ENCODE assay signal across 8 mouse cellular contexts in genomic region chr13:43304018-43304431, GRCm38 (mm10). TPM values are rescaled to one million over a fixed set of nuclear protein-coding genes. Genes with fewer than 3 reads are reported as not detected.
DNase-seq lines count a peak whose midpoint lies in the region; ATAC-seq and TF ChIP-seq lines count a peak whose summit lies in the region.

TSS of gene Gfod1 (minus strand) at chr13:43304172.

- peak; percentile 54 for TF ChIP-seq CTCF in forebrain, postnatal 0 days (IDR thresholded peaks at IDR 0.05; ENCODE audit: low read depth)

- no peaks in the 10 kb centered on the region for H3K9me3 ChIP-seq in ES-E14 (ENCODE audit: control insufficient read depth, insufficient read depth, low read depth, low read length)
- no peaks in the 10 kb centered on the region for H3K9me3 ChIP-seq in forebrain, postnatal 0 days (ENCODE audit: low read length)
- no peaks in the 10 kb centered on the region for H3K9me3 ChIP-seq in lung, embryonic 15.5 days

- H3K4me3 ChIP-seq in ES-E14 (ENCODE audit: insufficient read depth in 1 of 2, low read depth in 1 of 2, low read length in 2 of 2, poor library complexity in 1 of 2, severe bottlenecking in 1 of 2): peak within 1 kb of the TSS; percentile 76
- peak within 1 kb of the TSS; percentile 79 for H3K4me3 ChIP-seq in forebrain, postnatal 0 days (ENCODE audit: low read depth, low read length)
- H3K4me3 ChIP-seq in lung, embryonic 15.5 days: peak within 1 kb of the TSS; percentile 74

- H3K4me2 ChIP-seq in forebrain, postnatal 0 days (ENCODE audit: low read depth): peak within 1 kb of the TSS; percentile 77
- H3K4me2 ChIP-seq in lung, embryonic 15.5 days: peak within 1 kb of the TSS; percentile 100

- ATAC-seq in forebrain, postnatal 0 days: peak; percentile 93
- ATAC-seq in lung, embryonic 15.5 days (ENCODE audit: borderline replicate concordance, extremely low read depth, low FRiP score, low TSS enrichment): peak; percentile 98

- H3K4me1 ChIP-seq in ES-E14 (ENCODE audit: control insufficient read depth in 2 of 2, insufficient read depth in 2 of 2, low read length in 2 of 2, poor library complexity in 1 of 2): peaks cover 11 to 23% of the 10 kb centered on the region in 2 experiments
- H3K4me1 ChIP-seq in forebrain, postnatal 0 days (ENCODE audit: insufficient read depth): peaks cover 26% of the 10 kb centered on the region
- H3K4me1 ChIP-seq in lung, embryonic 15.5 days: peaks cover 38% of the 10 kb centered on the region

- DNase-seq in ES-E14 (ENCODE audit: low read depth, low spot score): peak; percentile 86
- DNase-seq in cerebellum, adult 18-20 months: peak; percentile 98 to 99
- DNase-seq in forebrain, postnatal 0 days: peak; percentile 93
- DNase-seq in heart, postnatal 4 days: peak; percentile 98
- peak; percentile 93 to 95 for DNase-seq in layer of hippocampus, adult 8-10 months (ENCODE audit: low spot score in 2 of 2)
- DNase-seq in ovary, adult 18-20 months (ENCODE audit: low spot score): peak; percentile 97
- DNase-seq in thymus, postnatal 0 days (ENCODE audit: low spot score): peak; percentile 96

- in situ Hi-C loops in ES-E14 (cut with MboI; ENCODE audit: low sequenced_read_pairs in 2 of 2, unreplicated experiment in 2 of 2): no loop called here

- no peaks in the 10 kb centered on the region for H3K36me3 ChIP-seq in ES-E14 (ENCODE audit: control insufficient read depth, insufficient read depth, low read length, poor library complexity, severe bottlenecking)
- no peaks in the 10 kb centered on the region for H3K36me3 ChIP-seq in forebrain, postnatal 0 days (ENCODE audit: insufficient read depth)
- no peaks in the 10 kb centered on the region for H3K36me3 ChIP-seq in lung, embryonic 15.5 days

- H3K27ac ChIP-seq in ES-E14 (ENCODE audit: insufficient read depth, low read depth, low read length, poor library complexity, severe bottlenecking): no peak within 1 kb of the TSS
- peak within 1 kb of the TSS; percentile 82 for H3K27ac ChIP-seq in forebrain, postnatal 0 days (ENCODE audit: low read depth, low read length)
- peak within 1 kb of the TSS; percentile 85 for H3K27ac ChIP-seq in lung, embryonic 15.5 days

- under 1% methylated on average over 38 of the region's 53 CpGs for WGBS in forebrain, postnatal 0 days
- WGBS in lung, embryonic 15.5 days: under 1% methylated on average over 52 of the region's 53 CpGs

- H3K9ac ChIP-seq in ES-E14 (ENCODE audit: insufficient read depth, low read depth, low read length, poor library complexity, severe bottlenecking): peak within 1 kb of the TSS; percentile 72
- H3K9ac ChIP-seq in forebrain, postnatal 0 days: peak within 1 kb of the TSS; percentile 81
- peak within 1 kb of the TSS; percentile 76 for H3K9ac ChIP-seq in lung, embryonic 15.5 days

- H3K27me3 ChIP-seq in forebrain, postnatal 0 days (ENCODE audit: insufficient read depth, low read length): no peaks in the 10 kb centered on the region
- H3K27me3 ChIP-seq in lung, embryonic 15.5 days: peaks cover 15% of the 10 kb centered on the region

TF ChIP-seq in ES-E14, 5 proteins besides CTCF, POLR2A, EP300 and RAD21:
- TF ChIP-seq MAFK (IDR thresholded peaks at IDR 0.05; ENCODE audit: insufficient read depth, low read depth, low read length) (no peak), HCFC1 (IDR thresholded peaks at IDR 0.05; ENCODE audit: borderline replicate concordance, insufficient read depth, low read length) (no peak), ZNF384 (IDR thresholded peaks at IDR 0.05; ENCODE audit: low read depth, low read length) (no peak), ZC3H11A (IDR thresholded peaks at IDR 0.05; ENCODE audit: borderline replicate concordance, low read depth, low read length) (no peak), CHD2 (IDR thresholded peaks at IDR 0.05; ENCODE audit: low read depth, low read length) (no peak)

RNA-seq across cellular contexts. Expression of gene Gfod1, which starts in this region (rescaled TPM):
- 4.8 and 6.3 TPM in 2 replicates for total RNA-seq in ES-E14 (2012; rRNA removed)
- total RNA-seq in forebrain, postnatal 0 days (2014; rRNA removed): 16.6 and 18.6 TPM in 2 replicates
- polyA plus RNA-seq in forebrain, postnatal 0 days (2015; fragmentation: Nextera tagmentation; extraction: Ambion mirVana): 3.0 and 3.9 TPM in 2 replicates
- 10 to 100 TPM; 20.6 to 24.8 TPM for total RNA-seq in heart, postnatal 4 days (2021)
- total RNA-seq in layer of hippocampus, adult 8-10 months (2022): 100 to 1,000 TPM in 2 of 4 experiments, 10 to 100 TPM in 2; 77.4 to 104 (median 91.8) TPM
- 0.66 and 0.76 TPM in 2 replicates for polyA plus RNA-seq in lung, embryonic 15.5 days (2015; fragmentation: Nextera tagmentation; extraction: Ambion mirVana)
- 1.1 and 1.8 TPM in 2 replicates for polyA plus RNA-seq in thymus, postnatal 0 days (2015; fragmentation: Nextera tagmentation; extraction: Ambion mirVana)

Comparison
In these comparisons a context has a peak if more than half of its experiments do, and no peak if none do; other contexts are left out.
1. Peak in ATAC-seq, H3K4me3 ChIP-seq, H3K27ac ChIP-seq, H3K9ac ChIP-seq and H3K4me2 ChIP-seq in lung, embryonic 15.5 days; RNA of the gene not detected or under 1 TPM.